Mouse (Mus musculus): ENCODE measurements around the gene Syngr2. TPM values are rescaled to one million over a fixed set of nuclear protein-coding genes. Genes with fewer than 3 reads are reported as not detected.

Gene Syngr2
- polyA plus RNA-seq, 1 experiment from 2014 or later, result 27.7 TPM

GRCm38 (mm10) chr11:117848271-117848984 lies 39.0 kb downstream of the Syngr2 start:
- Histone ChIP-seq H3K4me1 (peaks cover 40% of the 10 kb centered on the region), H3K27ac (replicated peaks) (peak overlapping the region; percentile 94), H3K27me3 (replicated peaks; ENCODE audit: low read depth, poor library complexity, severe bottlenecking) (no peaks in the 10 kb centered on the region), H3K36me3 (replicated peaks) (peaks cover 31% of the 10 kb centered on the region), H3K4me3 (peak overlapping the region; percentile 82), H3K9me3 (no peaks in the 10 kb centered on the region)
- DNase-seq (ENCODE audit: low spot score), result no peak
- 10% methylated on average over 19 of the region's 19 CpGs for WGBS

- WGBS, result under 1% methylated on average over 51 of the region's 51 CpGs
- Histone ChIP-seq H3K27me3 (replicated peaks; ENCODE audit: low read depth, poor library complexity, severe bottlenecking) (no peaks in the 10 kb centered on the region), H3K27ac (replicated peaks) (peak within 1 kb of the TSS; percentile 94), H3K36me3 (replicated peaks) (peaks cover 38% of the 10 kb centered on the region), H3K4me1 (peaks cover 40% of the 10 kb centered on the region), H3K4me3 (peak within 1 kb of the TSS; percentile 82), H3K9me3 (no peaks in the 10 kb centered on the region)
- DNase-seq (ENCODE audit: low spot score), result peak; percentile 98
These were observed 39.7 kb downstream of the Syngr2 start, which contains the start of gene Birc5 for GRCm38 (mm10) chr11:117848985-117849671. Birc5 (plus strand) TSS chr11:117849251.

- no peaks in the 10 kb centered on the region; the same call in 1 of the 2 replicates for H3K27me3 ChIP-seq (replicated peaks; ENCODE audit: low read depth, poor library complexity, severe bottlenecking)
- H3K27ac ChIP-seq (replicated peaks), result no peak overlapping the region
- H3K4me3 ChIP-seq, result no peak overlapping the region
- WGBS, result 90% methylated on average over 3 of the region's 3 CpGs
- H3K4me1 ChIP-seq, result peaks cover 25% of the 10 kb centered on the region
- H3K9me3 ChIP-seq, result no peaks in the 10 kb centered on the region
- H3K36me3 ChIP-seq (replicated peaks), result peaks cover 74% of the 10 kb centered on the region
- DNase-seq (ENCODE audit: low spot score), result no peak
These were observed 43.4 kb downstream of the Syngr2 start for GRCm38 (mm10) chr11:117852875-117853274.

DNA sequence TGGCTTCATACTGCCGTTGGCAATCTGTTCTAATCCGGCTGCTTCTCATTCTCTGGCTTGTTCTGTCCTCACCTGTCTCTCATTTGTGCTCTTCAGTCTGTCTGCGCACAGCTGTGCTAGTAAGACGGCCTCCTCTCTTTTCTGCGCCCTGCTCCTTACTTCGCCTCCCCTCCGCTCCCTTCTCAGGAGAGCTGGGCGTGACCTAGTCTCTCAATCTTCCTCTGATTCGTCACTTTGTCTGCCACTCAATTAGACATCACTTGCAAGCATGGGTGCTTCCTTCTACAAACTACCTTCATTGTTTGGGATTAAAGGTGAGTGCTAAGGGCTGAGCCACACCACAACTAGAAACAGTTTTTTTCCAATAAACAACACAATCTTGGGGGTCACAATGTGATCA lies 44.8 kb downstream of the Syngr2 start:
- Histone ChIP-seq H3K4me1 (peaks cover 19% of the 10 kb centered on the region), H3K27ac (replicated peaks) (no peak overlapping the region), H3K9me3 (no peaks in the 10 kb centered on the region), H3K27me3 (replicated peaks; ENCODE audit: low read depth, poor library complexity, severe bottlenecking) (peaks cover 12% of the 10 kb centered on the region), H3K4me3 (no peak overlapping the region), H3K36me3 (replicated peaks) (peaks cover 84% of the 10 kb centered on the region)
- DNase-seq (ENCODE audit: low spot score), result no peak
- 90% methylated on average over 9 of the region's 9 CpGs for WGBS

DNA sequence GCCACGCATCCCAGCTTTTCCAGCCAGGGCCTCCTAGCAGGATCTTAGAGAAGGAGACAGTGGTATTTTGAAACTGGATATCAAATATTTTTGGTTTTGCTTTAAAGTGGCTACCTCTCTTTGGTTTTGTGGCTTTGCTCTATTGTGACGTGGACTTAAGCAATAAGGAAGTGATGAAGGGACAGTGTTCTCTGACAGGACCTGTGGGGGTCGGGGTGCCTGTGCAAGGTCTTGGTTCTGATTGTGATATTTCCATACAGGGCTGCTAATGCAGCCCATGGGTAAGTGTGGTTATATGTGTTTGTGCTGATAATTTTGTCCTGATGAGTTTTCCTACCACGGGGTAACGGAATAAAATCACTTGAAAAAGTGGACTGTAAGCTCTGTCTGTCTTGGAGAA lies 45.9 kb downstream of the Syngr2 start:
- H3K9me3 ChIP-seq, result no peaks in the 10 kb centered on the region
- H3K4me3 ChIP-seq, result no peak overlapping the region
- no peak overlapping the region for H3K27ac ChIP-seq (replicated peaks)
- peaks cover 82% of the 10 kb centered on the region for H3K36me3 ChIP-seq (replicated peaks)
- DNase-seq (ENCODE audit: low spot score), result no peak
- peaks cover 23% of the 10 kb centered on the region for H3K27me3 ChIP-seq (replicated peaks; ENCODE audit: low read depth, poor library complexity, severe bottlenecking)
- H3K4me1 ChIP-seq, result peaks cover 20% of the 10 kb centered on the region
- WGBS, result 93% methylated on average over 5 of the region's 5 CpGs

GRCm38 (mm10) chr11:117855975-117856374 lies 46.5 kb downstream of the Syngr2 start:
- peaks cover 21% of the 10 kb centered on the region for H3K4me1 ChIP-seq
- H3K27me3 ChIP-seq (replicated peaks; ENCODE audit: low read depth, poor library complexity, severe bottlenecking), result peaks cover 29% of the 10 kb centered on the region
- no peaks in the 10 kb centered on the region for H3K9me3 ChIP-seq
- H3K4me3 ChIP-seq, result no peak overlapping the region
- WGBS, result 98% methylated on average over 1 of the region's 1 CpGs
- H3K36me3 ChIP-seq (replicated peaks), result peaks cover 77% of the 10 kb centered on the region
- DNase-seq (ENCODE audit: low spot score), result no peak
- H3K27ac ChIP-seq (replicated peaks), result no peak overlapping the region

DNA sequence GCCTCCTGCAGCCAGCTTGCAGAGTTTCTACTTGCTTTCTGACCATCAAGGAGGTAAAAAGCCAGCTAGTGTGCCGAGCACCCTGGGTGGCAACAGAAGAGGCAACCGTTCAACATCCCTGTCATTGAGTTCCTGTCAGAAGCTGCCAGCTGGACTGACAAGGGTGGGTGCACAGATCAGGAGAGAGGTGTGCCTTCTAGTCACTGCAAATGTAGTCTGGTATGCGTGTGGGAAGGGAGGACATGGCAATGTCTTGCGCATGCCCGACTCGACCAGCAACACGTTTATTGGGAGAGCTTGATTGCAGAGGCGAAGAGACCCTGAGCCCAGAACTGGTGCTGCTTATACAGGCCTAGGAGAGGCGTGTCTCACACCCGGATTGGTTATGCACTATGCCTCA lies 48.0 kb downstream of the Syngr2 start:
- Histone ChIP-seq H3K36me3 (replicated peaks) (peaks cover 62% of the 10 kb centered on the region), H3K4me1 (peaks cover 20% of the 10 kb centered on the region), H3K9me3 (no peaks in the 10 kb centered on the region), H3K4me3 (no peak overlapping the region), H3K27me3 (replicated peaks; ENCODE audit: low read depth, poor library complexity, severe bottlenecking) (peaks cover 44% of the 10 kb centered on the region), H3K27ac (replicated peaks) (no peak overlapping the region)
- WGBS, result 91% methylated on average over 10 of the region's 10 CpGs
- no peak for DNase-seq (ENCODE audit: low spot score)

GRCm38 (mm10) chr11:117858392-117858791 lies 48.9 kb downstream of the Syngr2 start:
- Histone ChIP-seq H3K36me3 (replicated peaks) (peaks cover 53% of the 10 kb centered on the region), H3K4me3 (no peak overlapping the region), H3K9me3 (no peaks in the 10 kb centered on the region), H3K27ac (replicated peaks) (no peak overlapping the region), H3K4me1 (peaks cover 28% of the 10 kb centered on the region), H3K27me3 (replicated peaks; ENCODE audit: low read depth, poor library complexity, severe bottlenecking) (peaks cover 53% of the 10 kb centered on the region)
- 62% methylated on average over 3 of the region's 3 CpGs for whole genome bisulfite sequencing
- no peak for DNase-seq (ENCODE audit: low spot score)

GRCm38 (mm10) chr11:117860601-117861000 lies 51.1 kb downstream of the Syngr2 start, which contains the start of gene Tmem235:
Tmem235 (plus strand) TSS chr11:117860752.
- peaks cover 74% of the 10 kb centered on the region for H3K27me3 ChIP-seq (replicated peaks; ENCODE audit: low read depth, poor library complexity, severe bottlenecking)
- peaks cover 49% of the 10 kb centered on the region for H3K4me1 ChIP-seq
- no peaks in the 10 kb centered on the region for H3K9me3 ChIP-seq
- 4% methylated on average over 23 of the region's 23 CpGs for WGBS
- DNase-seq (ENCODE audit: low spot score), result no peak
- peaks cover 32% of the 10 kb centered on the region for H3K36me3 ChIP-seq (replicated peaks)
- H3K27ac ChIP-seq (replicated peaks), result 0 out of 2 replicates have a peak within 1 kb of the TSS, but pooled peaks have one; percentile 5
- H3K4me3 ChIP-seq, result peak within 1 kb of the TSS; percentile 40

DNA sequence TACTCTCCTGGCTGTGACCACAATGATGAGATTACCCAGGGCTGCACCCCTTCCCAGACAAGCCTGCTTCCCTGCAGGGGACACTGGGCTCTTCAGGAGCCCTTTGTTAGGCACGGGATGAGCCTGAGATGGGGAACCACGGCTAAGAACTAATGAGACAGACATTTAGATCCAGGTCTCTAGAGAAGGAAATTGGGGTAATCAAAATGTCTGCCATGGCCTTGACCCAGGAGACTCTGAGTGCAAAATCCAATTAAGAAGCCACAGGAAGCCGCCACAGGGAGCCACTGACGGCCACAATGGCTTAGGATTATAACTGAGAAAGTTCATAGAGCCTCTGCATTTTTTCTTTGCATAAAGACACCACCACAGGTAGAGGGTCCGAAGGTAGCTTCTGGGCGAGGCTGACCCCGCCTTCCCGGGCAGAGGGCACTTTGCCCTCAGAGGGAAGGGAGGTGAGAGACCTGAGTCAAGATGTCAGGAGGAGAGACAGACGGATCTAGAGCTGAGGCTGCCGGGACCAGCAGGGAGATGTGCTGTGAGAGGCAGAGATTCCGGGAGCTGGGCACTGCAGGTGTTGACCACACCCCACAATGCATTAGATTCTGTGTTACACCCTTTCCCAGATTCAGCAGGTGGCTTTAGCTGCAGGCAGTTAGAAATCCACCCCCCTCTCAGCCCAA lies 53.8 kb downstream of the Syngr2 start:
- no peak overlapping the region for H3K27ac ChIP-seq (replicated peaks)
- peaks cover 62% of the 10 kb centered on the region for H3K4me1 ChIP-seq
- no peak overlapping the region for H3K4me3 ChIP-seq
- peaks cover 5% of the 10 kb centered on the region for H3K36me3 ChIP-seq (replicated peaks)
- WGBS, result 22% methylated on average over 11 of the region's 11 CpGs
- peaks cover 75% of the 10 kb centered on the region for H3K27me3 ChIP-seq (replicated peaks; ENCODE audit: low read depth, poor library complexity, severe bottlenecking)
- H3K9me3 ChIP-seq, result no peaks in the 10 kb centered on the region
- DNase-seq (ENCODE audit: low spot score), result no peak

Measured in embryonic facial prominence, embryonic 10.5 days (tissue).